Comparison of ENCODE assay signal across 16 mouse cellular contexts in the genomic region with DNA sequence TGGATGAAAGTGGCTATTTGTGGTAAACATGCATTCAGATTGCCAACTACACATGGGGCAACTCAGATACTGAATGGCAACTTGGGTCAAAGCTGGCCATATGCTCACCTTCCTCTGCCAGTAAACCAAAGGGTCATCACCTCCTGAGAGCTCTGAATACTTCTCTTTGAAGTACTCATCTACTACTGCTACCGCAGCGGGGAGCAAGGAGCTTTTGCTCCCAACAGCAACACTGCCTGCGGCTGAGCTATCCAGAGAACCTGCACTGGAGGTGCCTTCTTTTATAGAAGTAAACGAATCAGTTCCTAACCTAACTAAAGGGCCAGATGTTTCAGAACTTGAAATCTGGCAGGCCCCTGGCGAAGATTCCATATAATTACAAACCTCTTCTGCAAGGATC. TPM values are rescaled to one million over a fixed set of nuclear protein-coding genes. Genes with fewer than 3 reads are reported as not detected.
A peak's percentile ranks its signal among the peaks of the same experiment; 100 is the strongest.
DNase-seq lines count a peak whose midpoint lies in the region; ATAC-seq lines count a peak whose summit lies in the region.
"Had no signal": no experiment of that assay in that cellular context is flagged by ENCODE, and none has a peak within 500 bp of the region (broad histone marks: within the 10 kb centered on the region; RNA-seq: fewer than 3 reads in every experiment).

No protein-coding gene starts in this region.

- DNase-seq in heart, adult 8-10 months (ENCODE audit: low spot score): no peak
- no peak for DNase-seq in lung, adult 18-20 months
- DNase-seq: cerebellum, adult 8-10 months; kidney, adult 8-10 months; lung, postnatal 10 days; right cerebral cortex, postnatal 25 days had no signal

- no peak for ATAC-seq in heart, embryonic 16.5 days (replicated peaks; ENCODE audit: extremely low read depth, insufficient read depth, low FRiP score)
- ATAC-seq in lung, embryonic 15.5 days (ENCODE audit: borderline replicate concordance, extremely low read depth, low FRiP score, low TSS enrichment): no peak
- no peak for ATAC-seq in embryonic facial prominence, embryonic 13.5 days (ENCODE audit: insufficient number of reproducible peaks, insufficient read depth, low FRiP score, low TSS enrichment, low read depth)
- no peak for ATAC-seq in stomach, embryonic 14.5 days (ENCODE audit: insufficient number of reproducible peaks, insufficient read depth, low FRiP score, low read depth)
- ATAC-seq in kidney, embryonic 15.5 days (replicated peaks; ENCODE audit: low FRiP score): no peak
- ATAC-seq: CD4-positive, CD25-positive, alpha-beta regulatory T cell, adult 4 months had no signal

- 60% methylated on average over 5 of the region's 5 CpGs for WGBS in heart, embryonic 16.5 days
- 49% methylated on average over 5 of the region's 5 CpGs for WGBS in lung, embryonic 15.5 days
- WGBS in embryonic facial prominence, embryonic 13.5 days: 70% methylated on average over 5 of the region's 5 CpGs
- WGBS in stomach, embryonic 14.5 days: 44% methylated on average over 5 of the region's 5 CpGs
- 38% methylated on average over 5 of the region's 5 CpGs for WGBS in kidney, embryonic 15.5 days

- H3K9ac ChIP-seq in heart, embryonic 16.5 days (ENCODE audit: low read length): no peak overlapping the region; the same call in 1 of the 2 replicates
- H3K9ac ChIP-seq in lung, embryonic 15.5 days: no peak overlapping the region
- H3K9ac ChIP-seq in embryonic facial prominence, embryonic 13.5 days: no peak overlapping the region
- no peak overlapping the region for H3K9ac ChIP-seq in stomach, embryonic 14.5 days (replicated peaks; ENCODE audit: low read depth, low read length)
- H3K9ac ChIP-seq in kidney, embryonic 15.5 days: no peak overlapping the region

- H3K27ac ChIP-seq in heart, embryonic 16.5 days (ENCODE audit: low read length): no peak overlapping the region
- no peak overlapping the region for H3K27ac ChIP-seq in lung, embryonic 15.5 days
- H3K27ac ChIP-seq in embryonic facial prominence, embryonic 13.5 days: no peak overlapping the region
- no peak overlapping the region for H3K27ac ChIP-seq in stomach, embryonic 14.5 days (ENCODE audit: low read length)
- H3K27ac ChIP-seq in kidney, embryonic 15.5 days: no peak overlapping the region
- H3K27ac ChIP-seq: forebrain, embryonic 10.5 days; heart, embryonic 10.5 days had no signal

- no peaks in the 10 kb centered on the region for H3K9me3 ChIP-seq in heart, embryonic 16.5 days (replicated peaks; ENCODE audit: control insufficient read depth, low read length)
- H3K9me3 ChIP-seq in lung, embryonic 15.5 days: no peaks in the 10 kb centered on the region
- no peaks in the 10 kb centered on the region for H3K9me3 ChIP-seq in embryonic facial prominence, embryonic 13.5 days
- no peaks in the 10 kb centered on the region for H3K9me3 ChIP-seq in stomach, embryonic 14.5 days (ENCODE audit: control insufficient read depth, low read depth, low read length)
- no peaks in the 10 kb centered on the region for H3K9me3 ChIP-seq in kidney, embryonic 15.5 days (replicated peaks)
- H3K9me3 ChIP-seq: forebrain, embryonic 10.5 days; heart, embryonic 10.5 days had no signal

- no peaks in the 10 kb centered on the region for H3K27me3 ChIP-seq in heart, embryonic 16.5 days (ENCODE audit: control insufficient read depth, insufficient read depth, low read length)
- no peaks in the 10 kb centered on the region for H3K27me3 ChIP-seq in lung, embryonic 15.5 days
- no peaks in the 10 kb centered on the region for H3K27me3 ChIP-seq in embryonic facial prominence, embryonic 13.5 days
- no peaks in the 10 kb centered on the region for H3K27me3 ChIP-seq in stomach, embryonic 14.5 days (ENCODE audit: control insufficient read depth, insufficient read depth, low read length)
- no peaks in the 10 kb centered on the region for H3K27me3 ChIP-seq in kidney, embryonic 15.5 days

- peaks cover 43% of the 10 kb centered on the region for H3K4me1 ChIP-seq in heart, embryonic 16.5 days (ENCODE audit: control insufficient read depth, insufficient read depth, low read length)
- peaks cover 45% of the 10 kb centered on the region for H3K4me1 ChIP-seq in lung, embryonic 15.5 days
- peaks cover 40% of the 10 kb centered on the region for H3K4me1 ChIP-seq in embryonic facial prominence, embryonic 13.5 days
- peaks cover 31% of the 10 kb centered on the region for H3K4me1 ChIP-seq in stomach, embryonic 14.5 days (ENCODE audit: control insufficient read depth, insufficient read depth, low read length)
- peaks cover 44% of the 10 kb centered on the region for H3K4me1 ChIP-seq in kidney, embryonic 15.5 days

- no peak overlapping the region for H3K4me3 ChIP-seq in heart, embryonic 16.5 days (ENCODE audit: low read length)
- H3K4me3 ChIP-seq in lung, embryonic 15.5 days: no peak overlapping the region
- H3K4me3 ChIP-seq in embryonic facial prominence, embryonic 13.5 days: no peak overlapping the region
- H3K4me3 ChIP-seq in stomach, embryonic 14.5 days (ENCODE audit: low read depth, low read length): no peak overlapping the region
- H3K4me3 ChIP-seq in kidney, embryonic 15.5 days (replicated peaks): no peak overlapping the region
- H3K4me3 ChIP-seq: forebrain, embryonic 10.5 days; heart, embryonic 10.5 days; myocyte had no signal

- H3K36me3 ChIP-seq in heart, embryonic 16.5 days (ENCODE audit: control insufficient read depth, insufficient read depth): peaks cover 5% of the 10 kb centered on the region; the same call in 1 of the 2 replicates
- peaks cover 35% of the 10 kb centered on the region for H3K36me3 ChIP-seq in lung, embryonic 15.5 days
- peaks cover 42% of the 10 kb centered on the region for H3K36me3 ChIP-seq in embryonic facial prominence, embryonic 13.5 days
- H3K36me3 ChIP-seq in stomach, embryonic 14.5 days (ENCODE audit: control insufficient read depth, insufficient read depth, low read length): peaks cover 36% of the 10 kb centered on the region
- H3K36me3 ChIP-seq in kidney, embryonic 15.5 days: peaks cover 54% of the 10 kb centered on the region

- peak overlapping the region; percentile 15; the same call in 1 of the 2 replicates for H3K4me2 ChIP-seq in heart, embryonic 16.5 days (ENCODE audit: low read depth, low read length)
- 0 out of 2 replicates have a peak overlapping the region, but pooled peaks have one; percentile 2 for H3K4me2 ChIP-seq in lung, embryonic 15.5 days
- peak overlapping the region; percentile 16; the same call in 1 of the 2 replicates for H3K4me2 ChIP-seq in embryonic facial prominence, embryonic 13.5 days
- 0 out of 2 replicates have a peak overlapping the region, but pooled peaks have one; percentile 11 for H3K4me2 ChIP-seq in stomach, embryonic 14.5 days (replicated peaks; ENCODE audit: low read depth, low read length)
- no peak overlapping the region for H3K4me2 ChIP-seq in kidney, embryonic 15.5 days

RNA-seq across cellular contexts. Expression of a gene that starts 3.9 kb away (rescaled TPM):
- polyA plus RNA-seq in heart, embryonic 16.5 days (2015; fragmentation: Nextera tagmentation; extraction: Ambion mirVana): not detected in 2 replicates
- total RNA-seq in heart, adult 8-10 months (2022): 1 to 10 TPM; 2.0 to 4.7 (median 3.3) TPM
- not detected in 2 replicates for polyA plus RNA-seq in lung, embryonic 15.5 days (2015; fragmentation: Nextera tagmentation; extraction: Ambion mirVana)
- polyA plus RNA-seq in embryonic facial prominence, embryonic 13.5 days (2015; fragmentation: Nextera tagmentation; extraction: Ambion mirVana): not detected in 2 replicates
- not detected in 2 replicates for polyA plus RNA-seq in stomach, embryonic 14.5 days (2014; fragmentation: Nextera tagmentation; extraction: Ambion mirVana)
- not detected in 2 replicates for polyA plus RNA-seq in kidney, embryonic 15.5 days (2015; fragmentation: Nextera tagmentation; extraction: Ambion mirVana)
- polyA plus RNA-seq: CD4-positive, CD25-positive, alpha-beta regulatory T cell, adult 4 months; forebrain, embryonic 10.5 days; heart, embryonic 10.5 days; hindbrain, embryonic 11.5 days had no signal

RNA-seq across cellular contexts. Expression of a gene that starts 4.3 kb away (rescaled TPM):
- 3.5 TPM in 2 replicates for polyA plus RNA-seq in heart, embryonic 16.5 days (2015; fragmentation: Nextera tagmentation; extraction: Ambion mirVana)
- total RNA-seq in heart, adult 8-10 months (2022): 10 to 100 TPM; 11.2 to 15.3 (median 13.6) TPM
- polyA plus RNA-seq in lung, embryonic 15.5 days (2015; fragmentation: Nextera tagmentation; extraction: Ambion mirVana): 5.4 TPM in 2 replicates
- 7.9 and 9.3 TPM in 2 replicates for polyA plus RNA-seq in embryonic facial prominence, embryonic 13.5 days (2015; fragmentation: Nextera tagmentation; extraction: Ambion mirVana)
- 18.2 and 18.6 TPM in 2 replicates for polyA plus RNA-seq in stomach, embryonic 14.5 days (2014; fragmentation: Nextera tagmentation; extraction: Ambion mirVana)
- 5.1 and 5.3 TPM in 2 replicates for polyA plus RNA-seq in kidney, embryonic 15.5 days (2015; fragmentation: Nextera tagmentation; extraction: Ambion mirVana)

RNA-seq across cellular contexts. Expression of a gene that starts 33.1 kb away (rescaled TPM):
- 1.2 and 3.2 TPM in 2 replicates for polyA plus RNA-seq in heart, embryonic 16.5 days (2015; fragmentation: Nextera tagmentation; extraction: Ambion mirVana)
- under 1 TPM in 3 of 4 experiments, not detected in 1; 0.19 to 0.38 (median 0.23) TPM for total RNA-seq in heart, adult 8-10 months (2022)
- 0.18 and 0.75 TPM in 2 replicates for polyA plus RNA-seq in lung, embryonic 15.5 days (2015; fragmentation: Nextera tagmentation; extraction: Ambion mirVana)
- 1.2 and 1.3 TPM in 2 replicates for polyA plus RNA-seq in embryonic facial prominence, embryonic 13.5 days (2015; fragmentation: Nextera tagmentation; extraction: Ambion mirVana)
- 0.35 and 0.42 TPM in 2 replicates for polyA plus RNA-seq in stomach, embryonic 14.5 days (2014; fragmentation: Nextera tagmentation; extraction: Ambion mirVana)
- polyA plus RNA-seq in kidney, embryonic 15.5 days (2015; fragmentation: Nextera tagmentation; extraction: Ambion mirVana): 0.66 and 0.81 TPM in 2 replicates

RNA-seq across cellular contexts. Expression of a gene that starts 46.7 kb away (rescaled TPM):
- polyA plus RNA-seq in heart, embryonic 16.5 days (2015; fragmentation: Nextera tagmentation; extraction: Ambion mirVana): 356 and 367 TPM in 2 replicates
- total RNA-seq in heart, adult 8-10 months (2022): 10 to 100 TPM; 56.9 to 65.9 (median 62.7) TPM
- 637 and 708 TPM in 2 replicates for polyA plus RNA-seq in lung, embryonic 15.5 days (2015; fragmentation: Nextera tagmentation; extraction: Ambion mirVana)
- 734 and 747 TPM in 2 replicates for polyA plus RNA-seq in embryonic facial prominence, embryonic 13.5 days (2015; fragmentation: Nextera tagmentation; extraction: Ambion mirVana)
- 697 and 785 TPM in 2 replicates for polyA plus RNA-seq in stomach, embryonic 14.5 days (2014; fragmentation: Nextera tagmentation; extraction: Ambion mirVana)
- polyA plus RNA-seq in kidney, embryonic 15.5 days (2015; fragmentation: Nextera tagmentation; extraction: Ambion mirVana): 699 and 775 TPM in 2 replicates
